Mouse (Mus musculus) MEL (cell line): ENCODE measurements around the gene Cyp21a1. TPM values are rescaled to one million over a fixed set of nuclear protein-coding genes. Genes with fewer than 3 reads are reported as not detected.

Experiments used
- DNase-seq: peaks from one replicate; pipeline ENCODE4 v3.0.0; 2011; ENCODE audit warnings: low read depth, low spot score
- H3K27ac ChIP-seq: 2 replicates; pipeline ENCODE4 v1.5.1; 2012; ENCODE audit warnings: low read depth, mild to moderate bottlenecking, control low read depth, low read length, moderate library complexity; ENCODE audit not compliant: control insufficient read depth
- H3K27me3 ChIP-seq, 2 experiments: fragments of 150-350 bp in 1 of 2; sonication (generic) in 1 of 2; 2 replicates each; pipeline ENCODE4 v1.6.1; 2012; ENCODE audit warnings: low read length in 2 of 2, mild to moderate bottlenecking in 2 of 2, improper control_type of control experiment in 1 of 2, moderate library complexity in 1 of 2; ENCODE audit not compliant: insufficient read depth in 2 of 2, control insufficient read depth in 1 of 2
- H3K36me3 ChIP-seq, 2 experiments: 2 replicates each; pipeline ENCODE4 v1.6.1; 2012 to 2014; ENCODE audit warnings: low read length in 2 of 2, improper control_type of control experiment in 1 of 2, inconsistent platforms in 1 of 2, mild to moderate bottlenecking in 1 of 2; ENCODE audit not compliant: insufficient read depth in 2 of 2, control insufficient read depth in 1 of 2
- H3K4me1 ChIP-seq, 2 experiments: fragments of 150-350 bp in 1 of 2; sonication (generic) in 1 of 2; 2 replicates each; pipeline ENCODE4 v1.6.1; 2012; ENCODE audit warnings: low read length in 2 of 2, improper control_type of control experiment in 1 of 2, mild to moderate bottlenecking in 1 of 2; ENCODE audit not compliant: insufficient read depth in 2 of 2, control insufficient read depth in 1 of 2
- H3K4me3 ChIP-seq, 2 experiments: fragments of 150-350 bp in 1 of 2; sonication (generic) in 1 of 2; 2 replicates each; pipeline ENCODE4 v1.5.1; 2012; ENCODE audit warnings: low read depth in 2 of 2, low read length in 2 of 2, mild to moderate bottlenecking in 2 of 2, moderate library complexity in 2 of 2, control low read depth in 1 of 2, improper control_type of control experiment in 1 of 2; ENCODE audit not compliant: control insufficient read depth in 1 of 2, insufficient read depth in 1 of 2
- H3K79me2 ChIP-seq: 2 replicates; pipeline ENCODE4 v1.6.1; 2012; ENCODE audit warnings: mild to moderate bottlenecking, low read length, moderate library complexity; ENCODE audit not compliant: control insufficient read depth, poor library complexity, insufficient read depth
- H3K9ac ChIP-seq: 2 replicates; pipeline ENCODE4 v1.6.1; 2012; ENCODE audit warnings: low read depth, mild to moderate bottlenecking, control low read depth, low read length, moderate library complexity; ENCODE audit not compliant: control insufficient read depth, poor library complexity, severe bottlenecking
- H3K9me3 ChIP-seq: fragments of 150-350 bp; sonication (generic); replicated peaks from 2 replicates; pipeline ENCODE4 v1.6.1; 2012; ENCODE audit warnings: mild to moderate bottlenecking, low read length, improper control_type of control experiment, moderate library complexity; ENCODE audit not compliant: insufficient read depth
- CHD1 ChIP-seq: IDR thresholded peaks from 2 replicates; pipeline ENCODE4 v1.6.1; 2012; ENCODE audit warnings: low read depth, mild to moderate bottlenecking, inconsistent platforms, low read length, improper control_type of control experiment
- EP300 ChIP-seq, 2 experiments: IDR thresholded peaks; 2 replicates each; pipeline ENCODE4 v1.6.1; 2011; ENCODE audit warnings: improper control_type of control experiment in 2 of 2, low read length in 2 of 2, low read depth in 1 of 2, mild to moderate bottlenecking in 1 of 2
- ETS1 ChIP-seq: IDR thresholded peaks from 2 replicates; pipeline ENCODE4 v1.6.1; 2012; ENCODE audit warnings: low read depth, mild to moderate bottlenecking, inconsistent platforms, low read length, improper control_type of control experiment, moderate library complexity
- JUND ChIP-seq: IDR thresholded peaks from 2 replicates; pipeline ENCODE4 v1.6.1; 2011; ENCODE audit warnings: low read depth, mild to moderate bottlenecking, improper control_type of control experiment, low read length
- KAT2A ChIP-seq: conservative IDR thresholded peaks from 2 replicates; pipeline ENCODE4 v1.6.1; 2012; ENCODE audit warnings: low read depth, low read length, improper control_type of control experiment, inconsistent platforms
- MAZ ChIP-seq: IDR thresholded peaks from 2 replicates; pipeline ENCODE4 v1.6.1; 2012; ENCODE audit warnings: low read depth, mild to moderate bottlenecking, inconsistent platforms, low read length, improper control_type of control experiment
- MYC ChIP-seq: IDR thresholded peaks from 2 replicates; pipeline ENCODE4 v1.6.1; 2011; ENCODE audit warnings: low read depth, mild to moderate bottlenecking, low read length, improper control_type of control experiment, moderate library complexity
- NRF1 ChIP-seq: IDR thresholded peaks from 2 replicates; pipeline ENCODE4 v1.6.1; 2014; ENCODE audit warnings: low read depth, mild to moderate bottlenecking, inconsistent platforms, low read length, improper control_type of control experiment, moderate library complexity; ENCODE audit not compliant: poor library complexity, insufficient read depth, severe bottlenecking
- POLR2A ChIP-seq, 2 experiments: IDR thresholded peaks; 2 replicates each; pipeline ENCODE4 v1.6.1; 2011 to 2012; ENCODE audit warnings: low read length in 2 of 2, mild to moderate bottlenecking in 2 of 2, control low read depth in 1 of 2, improper control_type of control experiment in 1 of 2, low read depth in 1 of 2, moderate library complexity in 1 of 2; ENCODE audit not compliant: control insufficient read depth in 1 of 2, insufficient read depth in 1 of 2, poor library complexity in 1 of 2
- RCOR1 ChIP-seq: IDR thresholded peaks from 2 replicates; pipeline ENCODE4 v1.6.1; 2012; ENCODE audit warnings: low read depth, mild to moderate bottlenecking, inconsistent platforms, low read length, improper control_type of control experiment
- TBP ChIP-seq: IDR thresholded peaks from 2 replicates; pipeline ENCODE4 v1.8.0; 2011; ENCODE audit warnings: low read depth, low read length, improper control_type of control experiment
- TCF12 ChIP-seq: IDR thresholded peaks from 2 replicates; pipeline ENCODE4 v1.6.1; 2014; ENCODE audit warnings: low read depth, mild to moderate bottlenecking, inconsistent platforms, low read length, improper control_type of control experiment, moderate library complexity
- UBTF ChIP-seq: IDR thresholded peaks from 2 replicates; pipeline ENCODE4 v1.6.1; 2012; ENCODE audit warnings: low read depth, mild to moderate bottlenecking, inconsistent platforms, low read length, improper control_type of control experiment, moderate library complexity, borderline replicate concordance; ENCODE audit not compliant: insufficient read depth
- ZMIZ1 ChIP-seq: IDR thresholded peaks from 2 replicates; pipeline ENCODE4 v1.6.1; 2012; ENCODE audit warnings: low read depth, mild to moderate bottlenecking, inconsistent platforms, low read length, improper control_type of control experiment, moderate library complexity
- polyA plus RNA-seq, 2 experiments: library from polyadenylated mRNA; stranded (reverse) in 1 of 2; unstranded in 1 of 2; fragments of >175 nt in 1 of 2; fragments of >200 nt in 1 of 2; gene quantifications; 2 replicates each; pipeline versions ENCODE4 v1.2.1 to v1.2.4; 2012; ENCODE audit warnings: low replicate concordance in 2 of 2, low read depth in 1 of 2; ENCODE audit not compliant: insufficient read length in 2 of 2, insufficient read depth in 1 of 2, missing spikeins in 1 of 2
- total RNA-seq: library from RNA; depleted of rRNA; stranded (reverse); fragments of 300-350 nt; gene quantifications from 2 replicates; pipeline ENCODE4 v1.2.3, GENCODE M21; 2012

The Cyp21a1 gene
- total and polyA plus RNA-seq, 3 experiments = not detected

DNA sequence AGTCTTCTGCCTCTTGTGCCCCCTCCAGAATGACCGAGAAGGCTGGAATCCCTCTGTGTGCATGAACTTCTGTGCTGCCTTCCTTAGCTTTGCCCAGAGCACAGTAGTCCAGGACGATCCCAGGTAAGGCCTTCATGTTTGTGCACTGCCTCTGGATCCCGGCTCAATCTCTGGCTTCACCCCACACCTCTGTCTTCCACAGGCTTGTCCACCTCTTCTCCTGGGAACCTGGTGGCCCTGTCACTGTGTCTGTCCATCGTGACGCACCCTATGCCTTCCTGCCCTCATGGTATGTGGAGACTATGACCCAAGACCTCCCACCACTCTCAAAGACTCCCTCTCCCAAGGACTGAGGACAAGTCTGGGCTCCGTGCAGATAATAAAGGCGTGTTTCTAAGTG, 34.4 kb upstream of the Cyp21a1 start:
- H3K4me3 ChIP-seq = no peak overlapping the region
- H3K4me1 ChIP-seq = peaks cover 0 to 8% of the 10 kb centered on the region in 2 experiments; a peak in 2 of 4 replicates
- no peak overlapping the region for H3K27ac ChIP-seq

DNA sequence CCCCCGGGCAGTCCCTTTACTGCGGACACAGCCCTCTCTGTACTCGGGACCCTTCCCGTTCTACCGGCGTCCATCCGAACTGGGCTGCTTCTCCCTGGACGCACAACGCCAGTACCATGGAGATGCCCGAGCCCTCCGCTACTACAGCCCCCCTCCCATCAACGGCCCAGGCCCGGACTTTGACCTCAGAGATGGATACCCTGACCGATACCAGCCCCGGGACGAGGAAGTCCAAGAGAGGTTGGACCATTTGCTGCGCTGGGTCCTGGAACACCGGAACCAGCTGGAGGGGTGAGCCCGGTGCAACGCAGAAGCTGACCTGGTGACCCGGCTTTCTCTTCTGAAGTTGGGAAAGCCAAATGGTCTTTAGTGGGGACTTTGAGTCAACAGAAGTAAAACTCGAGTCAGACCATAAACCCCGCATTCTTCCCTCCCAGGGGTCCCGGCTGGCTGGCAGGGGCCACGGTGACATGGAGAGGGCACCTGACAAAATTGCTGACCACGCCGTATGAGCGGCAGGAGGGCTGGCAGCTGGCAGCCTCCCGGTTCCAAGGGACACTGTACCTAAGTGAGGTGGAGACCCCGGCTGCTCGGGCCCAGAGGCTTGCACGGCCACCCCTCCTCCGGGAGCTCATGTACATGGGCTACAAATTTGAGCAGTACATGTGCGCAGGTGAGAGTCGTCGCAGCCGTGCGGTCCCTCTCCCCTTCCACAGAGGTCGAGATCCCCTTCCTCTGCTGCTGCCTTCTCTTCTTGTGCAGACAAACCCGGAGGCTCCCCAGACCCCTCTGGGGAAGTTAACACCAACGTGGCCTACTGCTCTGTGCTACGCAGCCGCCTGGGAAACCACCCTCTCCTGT, 33.3 kb upstream of the Cyp21a1 start:
- no peak for DNase-seq
- Histone ChIP-seq H3K9ac (peak overlapping the region; percentile 87), H3K4me3 (peak overlapping the region; percentile 91 to 96), H3K27ac (peak overlapping the region; percentile 23; the same call in 1 of the 2 replicates), H3K27me3 (no peaks in the 10 kb centered on the region), H3K4me1 (peaks cover 0 to 8% of the 10 kb centered on the region in 2 experiments; a peak in 2 of 4 replicates), H3K9me3 (no peaks in the 10 kb centered on the region), H3K36me3 (no peaks in the 10 kb centered on the region; a peak in 2 of 4 replicates), H3K79me2 (peaks cover 7% of the 10 kb centered on the region)
- no peak for TF ChIP-seq MYC
- no peak for TF ChIP-seq NRF1
- TF ChIP-seq TBP = no peak
- no peak for TF ChIP-seq KAT2A
- no peak for TF ChIP-seq POLR2A (IDR thresholded peaks at IDR 0.05; ENCODE audit: control insufficient read depth in 1 of 2, insufficient read depth in 1 of 2, low read depth in 1 of 2, low read length in 2 of 2, poor library complexity in 1 of 2)
- TF ChIP-seq CHD1 = no peak
- no peak for TF ChIP-seq UBTF
- no peak for TF ChIP-seq RCOR1
- no peak for TF ChIP-seq EP300 (IDR thresholded peaks at IDR 0.05; ENCODE audit: low read depth in 1 of 2, low read length in 2 of 2)

More for the DNA sequence above, 34.4 kb upstream of the Cyp21a1 start:
- no peaks in the 10 kb centered on the region for H3K27me3 ChIP-seq
- no peak overlapping the region for H3K9ac ChIP-seq
- no peaks in the 10 kb centered on the region; a peak in 2 of 4 replicates for H3K36me3 ChIP-seq
- H3K79me2 ChIP-seq = peaks cover 7% of the 10 kb centered on the region
- no peaks in the 10 kb centered on the region for H3K9me3 ChIP-seq
- no peak for TF ChIP-seq ZMIZ1
- no peak for TF ChIP-seq TCF12
- TF ChIP-seq MAZ = no peak
- TF ChIP-seq NRF1 = no peak
- no peak for TF ChIP-seq JUND
- TF ChIP-seq ETS1 = no peak
- TF ChIP-seq RCOR1 = no peak
- DNase-seq = no peak
